Mouse (Mus musculus) liver (tissue): ENCODE results near the gene Cdh10.

Source experiments
- DNase-seq: peaks from one replicate; pipeline ENCODE4 v3.0.0-alpha.2; 2020; ENCODE audit warnings: mixed read lengths

The Cdh10 gene

GRCm38 (mm10) chr15:18987671-18988070 lies 168.9 kb downstream of the Cdh10 start:
- DNase-seq: no peak

- DNase-seq: no peak
These were observed 174.8 kb downstream of the Cdh10 start for GRCm38 (mm10) chr15:18993512-18993911.

GRCm38 (mm10) chr15:18994294-18994693 lies 175.5 kb downstream of the Cdh10 start:
- no peak for DNase-seq

- no peak for DNase-seq
These were observed 192.1 kb downstream of the Cdh10 start for GRCm38 (mm10) chr15:19010829-19011228.

- no peak for DNase-seq
These were observed 214.2 kb downstream of the Cdh10 start for GRCm38 (mm10) chr15:19032983-19033382.

GRCm38 (mm10) chr15:19040077-19040476 lies 221.3 kb downstream of the Cdh10 start:
- no peak for DNase-seq
